Mouse (Mus musculus): ENCODE results near the gene Psrc1. TPM values are rescaled to one million over a fixed set of nuclear protein-coding genes. Genes with fewer than 3 reads are reported as not detected.
A peak's percentile ranks its signal among the peaks of the same experiment; 100 is the strongest.

Psrc1 gene
- total RNA-seq (2021): 1 to 10 TPM; 1.0 to 1.6 TPM
- long read RNA-seq, experiment 1, partial matches to known transcripts: 0 of 3 reads
- long read RNA-seq, experiment 1, other reads (novel, unspliced or antisense): 0 of 3 reads
- long read RNA-seq, experiment 2: 0 reads

DNA sequence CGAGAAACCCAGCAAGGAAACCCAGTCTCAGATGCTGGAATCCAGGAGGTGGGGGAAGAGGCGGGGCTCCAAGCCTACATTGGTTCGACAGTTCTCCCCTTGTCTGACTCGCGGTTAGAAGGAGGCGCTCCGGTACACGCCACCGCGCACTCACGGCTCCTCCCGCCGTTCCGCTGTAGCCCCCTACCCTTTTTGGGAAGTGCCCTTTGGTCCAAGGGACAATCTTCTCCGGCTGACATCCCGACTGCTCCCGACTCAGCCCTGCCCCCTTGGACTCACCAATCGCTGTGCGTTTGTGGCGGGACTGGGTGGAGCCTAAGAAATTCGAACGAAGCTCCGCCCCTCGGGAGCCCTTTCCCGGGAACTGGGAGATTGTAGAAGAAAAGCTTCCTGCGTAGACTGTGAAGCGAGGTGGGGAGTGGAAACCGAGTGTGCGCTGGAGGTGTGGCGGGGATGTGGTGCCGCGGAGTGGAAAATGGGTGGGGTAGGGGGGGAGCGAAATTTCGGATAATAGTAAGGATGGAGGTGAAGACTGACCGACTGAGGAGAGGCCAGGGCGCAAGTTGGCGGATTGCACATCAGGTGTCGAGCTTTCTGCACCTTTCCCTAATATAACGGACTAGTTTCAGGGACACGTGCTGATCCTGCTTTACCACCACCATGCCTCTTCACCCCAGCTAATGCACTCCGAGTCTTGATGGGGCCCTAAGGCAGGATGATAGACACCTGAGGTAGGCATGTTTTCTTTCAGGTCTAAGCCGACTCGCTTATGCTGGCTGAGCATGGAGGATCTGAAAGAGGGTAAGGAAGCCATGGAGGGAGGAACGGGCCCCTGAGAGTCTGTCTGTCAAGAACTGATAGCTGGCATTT, at the start of gene Psrc1:
Gene Psrc1, plus strand, starts transcription at position 355 of the 870 bp plus-strand sequence.
- DNase-seq: peak; percentile 92 to 94

DNA sequence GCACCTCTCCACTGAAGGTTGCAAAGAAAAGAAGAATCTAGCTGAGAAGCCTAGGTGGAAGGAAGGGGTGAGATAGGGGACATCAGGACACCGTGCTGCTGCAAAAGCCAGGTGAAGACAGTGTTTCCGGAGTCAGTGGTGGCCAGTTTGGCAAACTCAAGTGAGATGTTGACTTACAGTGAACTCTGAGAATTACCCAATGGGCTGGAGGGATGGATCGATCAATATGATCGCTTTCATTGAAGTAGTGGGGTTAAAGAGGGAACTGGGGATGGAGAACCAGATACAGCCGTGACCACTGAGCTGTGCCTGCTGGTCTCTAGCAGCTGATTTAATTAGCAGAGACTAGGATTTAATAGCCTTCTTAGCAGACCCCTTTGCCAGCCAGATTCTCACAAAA, 46.8 kb upstream of the Psrc1 start:
- DNase-seq: no peak

DNA sequence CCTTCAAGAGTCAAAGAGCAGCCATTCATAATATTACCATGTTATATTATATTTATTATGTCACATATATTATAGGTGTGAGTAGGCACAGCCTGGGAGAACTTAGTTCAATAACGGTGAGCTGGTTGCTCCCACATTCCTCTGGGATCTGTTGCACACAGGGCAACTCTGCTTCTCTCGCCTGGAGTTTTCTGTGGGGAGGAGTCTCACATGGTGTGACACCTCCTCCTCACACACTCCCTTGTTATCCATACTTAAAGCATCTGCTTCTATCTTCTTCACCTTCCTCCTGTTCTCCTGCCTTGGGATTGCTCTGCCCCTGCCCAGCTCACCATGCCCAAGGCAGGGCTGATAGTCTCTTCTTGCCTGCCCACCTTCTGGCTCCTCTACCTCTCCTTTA, 42.6 kb upstream of the Psrc1 start:
- no peak for DNase-seq

DNA sequence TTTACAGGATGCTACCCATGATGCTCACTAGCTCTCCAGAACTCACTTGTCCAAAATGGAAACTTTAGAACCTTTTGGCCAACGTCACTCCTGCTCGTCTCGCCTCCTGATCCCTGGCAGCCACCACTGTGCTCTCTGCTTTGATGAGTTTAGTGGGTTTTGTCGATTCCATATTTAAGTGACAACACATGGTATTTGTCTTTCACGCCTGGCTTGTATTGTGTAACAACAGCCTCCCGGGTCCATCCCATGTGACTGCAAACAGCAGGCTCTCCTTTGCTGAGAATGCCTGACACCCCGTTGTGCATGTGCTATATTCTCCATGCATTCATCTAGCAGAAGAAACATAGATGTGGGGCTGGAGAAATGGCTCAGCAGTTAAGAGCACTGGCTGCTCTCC, 41.5 kb upstream of the Psrc1 start:
- no peak for DNase-seq

DNA sequence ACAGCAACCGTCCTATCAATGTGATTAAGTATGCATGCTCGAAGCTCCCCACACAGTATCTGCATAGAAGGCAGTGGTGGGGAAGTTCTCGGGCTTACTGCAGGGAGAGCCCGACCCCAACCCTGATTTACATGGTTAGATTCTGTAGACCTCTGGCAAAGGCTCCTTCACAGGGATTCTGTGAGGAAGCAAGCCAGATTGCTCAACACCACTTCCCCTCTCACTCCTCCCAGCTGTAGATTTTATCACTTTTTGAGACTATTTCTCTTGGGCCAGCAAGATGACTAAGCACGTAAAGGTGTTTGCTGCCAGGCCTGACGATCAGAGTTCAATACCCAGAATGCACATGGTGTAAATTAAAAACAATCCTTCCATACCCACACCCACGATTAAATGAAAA, 37.8 kb upstream of the Psrc1 start:
- no peak for DNase-seq

DNA sequence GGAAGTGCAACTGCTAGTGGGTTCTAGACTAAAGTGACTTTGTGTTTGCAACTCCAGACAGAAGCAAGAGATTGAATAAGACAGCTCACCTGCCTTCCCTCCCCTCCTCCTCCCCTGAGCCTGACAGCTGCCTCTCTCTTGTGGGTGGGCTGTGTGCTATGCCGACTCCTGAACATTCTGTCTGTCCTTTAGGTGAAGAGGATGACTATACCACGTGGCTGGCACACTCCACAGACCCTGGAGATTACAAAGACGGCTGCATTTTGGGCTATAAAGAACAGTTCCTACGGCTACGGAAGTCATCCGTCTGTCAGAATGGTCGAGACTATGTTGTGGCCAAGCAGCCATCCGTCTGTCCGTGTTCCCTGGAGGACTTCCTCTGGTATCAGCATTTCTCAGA, 35.3 kb upstream of the Psrc1 start:
- DNase-seq: no peak

DNA sequence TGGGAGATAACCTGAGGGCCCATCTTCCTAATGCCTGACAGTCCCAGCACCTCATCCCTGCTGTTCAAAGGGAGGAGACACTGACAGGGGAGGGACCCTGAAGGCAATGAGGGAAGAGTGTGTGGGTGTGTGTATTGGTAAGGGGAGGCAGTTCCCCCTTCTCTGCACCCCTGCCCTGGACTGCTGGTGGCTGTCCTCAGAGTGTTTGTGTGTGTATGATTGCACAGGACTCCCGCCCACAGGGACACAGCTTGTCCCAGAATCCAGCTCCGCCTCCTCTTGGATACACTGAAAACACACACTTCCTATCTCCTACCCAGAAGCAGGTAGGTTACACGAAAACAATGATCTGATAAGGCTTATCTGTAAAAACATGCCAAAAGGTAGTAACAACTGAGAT, 28.4 kb upstream of the Psrc1 start:
- no peak for DNase-seq

DNA sequence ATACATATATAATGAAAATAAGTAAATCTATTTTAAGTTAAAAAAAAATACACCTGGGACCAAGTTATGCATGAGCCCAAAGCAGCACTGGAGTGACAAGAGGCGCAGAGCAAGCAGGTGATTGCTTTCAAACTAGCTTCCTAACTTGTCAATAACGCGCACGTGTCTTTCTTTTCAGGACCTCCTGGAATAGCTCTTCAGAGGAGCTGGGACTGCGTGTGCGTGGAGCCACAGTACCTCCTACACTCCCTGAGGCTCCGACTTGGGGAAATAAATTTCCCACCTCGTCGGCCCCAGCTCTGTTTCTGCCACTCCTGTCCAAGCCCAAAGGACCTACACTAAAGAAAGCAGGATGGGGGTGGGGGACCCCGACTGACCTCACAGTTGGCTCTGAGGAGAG, 26.6 kb upstream of the Psrc1 start:
- DNase-seq: no peak

DNA sequence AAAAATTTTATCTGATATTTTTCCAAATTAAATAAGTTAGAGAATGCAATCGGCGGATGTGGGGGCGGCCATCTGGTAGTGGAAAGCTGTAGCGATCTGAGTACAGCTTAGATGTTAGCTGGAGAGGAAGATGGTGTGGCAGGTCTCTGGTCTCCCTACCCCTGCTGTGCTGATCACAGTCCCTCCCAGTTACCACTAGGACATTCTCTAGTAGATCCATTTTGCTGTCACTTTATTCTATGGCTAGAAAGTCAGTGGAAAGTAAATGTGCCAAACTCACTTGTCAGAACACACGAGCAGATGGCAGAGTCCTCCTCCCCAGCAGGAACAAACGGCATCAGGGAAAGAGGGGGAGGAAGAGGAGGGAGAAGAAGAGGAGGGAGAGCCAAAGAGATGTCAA, 25.2 kb upstream of the Psrc1 start:
- DNase-seq: no peak

DNA sequence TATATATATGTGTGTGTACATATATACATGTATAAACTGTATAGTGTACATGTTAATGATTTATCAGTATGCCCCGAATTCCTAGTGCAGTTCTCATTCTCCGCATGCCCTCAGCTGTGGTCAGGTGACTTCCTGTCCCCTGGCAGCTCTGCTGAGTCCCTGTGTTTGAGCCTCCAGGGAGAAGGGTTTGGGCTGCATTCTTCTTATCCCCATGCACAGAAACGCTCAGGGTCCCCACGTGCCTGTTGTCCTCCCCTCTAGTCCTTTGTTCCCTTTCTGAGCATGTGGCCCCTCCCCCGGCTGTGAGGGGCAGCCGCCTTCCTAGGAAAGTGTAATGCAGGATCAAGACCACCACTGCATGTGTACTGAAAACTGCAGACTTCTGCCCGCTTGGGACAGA, 22.7 kb upstream of the Psrc1 start:
- no peak for DNase-seq

DNA sequence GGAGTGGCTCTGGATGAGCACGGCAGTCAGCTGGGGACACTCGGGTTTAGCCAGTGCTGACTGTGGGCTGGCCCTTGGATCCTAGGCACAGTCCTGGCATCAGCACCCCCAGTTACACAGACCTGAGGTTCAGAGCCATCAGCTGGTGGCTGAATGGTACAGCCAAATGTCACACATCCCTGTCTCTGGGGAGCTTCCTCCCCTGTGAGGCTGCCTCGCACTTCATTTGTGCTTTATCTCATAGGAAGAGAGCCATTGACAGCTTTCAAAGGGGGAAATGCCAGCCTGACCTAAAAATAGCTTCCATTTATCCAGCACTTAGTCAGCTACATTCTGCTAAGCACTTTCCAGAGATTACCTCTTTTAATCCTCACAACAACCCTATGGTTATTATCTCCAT, 20.0 kb upstream of the Psrc1 start:
- DNase-seq: no peak

DNA sequence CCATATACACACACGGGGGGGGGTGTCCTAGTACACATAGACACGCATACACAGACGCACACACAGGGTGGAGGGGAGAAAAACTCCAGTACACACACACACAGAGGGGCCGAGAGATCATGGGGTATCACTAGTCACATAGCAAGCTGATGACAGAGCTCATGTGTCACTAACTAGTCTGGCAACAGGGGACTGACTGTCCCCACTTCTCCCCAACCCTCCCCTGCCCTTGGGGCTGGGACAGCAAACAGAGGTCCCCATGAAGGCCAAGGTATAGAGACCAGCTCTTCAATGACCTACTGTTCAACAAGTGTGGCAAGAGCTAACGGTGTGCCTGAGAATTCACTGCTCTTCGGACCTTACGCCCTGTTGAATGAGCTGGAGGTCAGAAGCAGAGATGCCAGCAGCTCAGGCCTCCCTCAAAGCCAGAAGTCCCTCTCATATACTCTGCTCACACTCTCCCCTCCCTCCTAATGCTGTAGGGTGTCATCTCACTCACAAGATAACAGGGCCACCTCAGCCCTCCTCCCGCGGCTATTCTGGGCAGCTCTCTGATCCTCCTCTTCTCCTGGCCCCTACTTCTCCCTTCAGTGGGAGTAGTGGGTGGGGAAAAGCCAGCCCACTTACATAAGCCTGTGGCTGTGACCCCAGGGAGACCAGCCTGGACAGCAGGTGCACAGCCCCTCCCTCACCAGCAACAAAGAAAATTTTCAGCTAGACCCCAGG, 19.2 kb upstream of the Psrc1 start, which contains the start of gene Mybphl:
Gene Mybphl, plus strand, starts transcription at position 642 of the 726 bp plus-strand sequence.
- DNase-seq: no peak

DNA sequence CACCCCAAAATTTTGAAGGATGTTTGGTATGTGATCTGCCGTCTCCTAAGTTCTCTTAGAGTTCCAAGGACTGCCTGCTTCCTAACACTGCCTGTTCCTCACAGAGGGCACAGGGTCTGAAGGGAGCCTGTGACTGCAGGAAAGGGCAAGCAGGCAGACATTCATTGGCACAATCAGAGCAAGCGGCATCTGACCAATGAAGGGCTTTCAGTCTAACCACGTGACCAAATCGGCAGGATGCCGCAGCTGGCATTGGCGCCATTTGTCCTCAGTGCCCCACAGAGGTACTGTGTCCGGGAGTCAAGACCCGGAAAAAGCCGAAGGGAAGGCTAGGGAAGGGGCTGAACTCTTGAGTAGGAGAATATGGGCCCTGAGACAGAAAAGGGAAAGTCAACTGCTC, 16.5 kb upstream of the Psrc1 start:
- no peak for DNase-seq

DNA sequence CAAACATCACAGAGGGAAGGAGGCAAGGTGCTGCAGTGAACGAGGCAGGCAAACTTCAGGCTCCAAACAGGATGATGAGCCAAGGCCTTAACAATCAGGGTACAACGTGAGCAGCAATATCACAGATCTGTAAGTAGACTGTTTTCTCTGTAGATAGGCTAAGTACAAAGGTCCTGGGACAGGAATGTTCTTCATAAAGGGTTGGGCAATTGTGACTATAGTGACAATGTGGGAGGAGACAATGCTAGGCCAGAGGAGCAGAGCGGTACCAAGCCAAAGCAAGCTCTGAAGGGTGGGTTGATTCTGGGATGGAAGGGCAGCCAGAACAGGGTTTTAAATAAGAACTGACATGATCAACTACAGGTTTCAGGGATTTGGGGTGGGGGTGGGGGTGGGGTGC, 15.8 kb upstream of the Psrc1 start:
- no peak for DNase-seq

DNA sequence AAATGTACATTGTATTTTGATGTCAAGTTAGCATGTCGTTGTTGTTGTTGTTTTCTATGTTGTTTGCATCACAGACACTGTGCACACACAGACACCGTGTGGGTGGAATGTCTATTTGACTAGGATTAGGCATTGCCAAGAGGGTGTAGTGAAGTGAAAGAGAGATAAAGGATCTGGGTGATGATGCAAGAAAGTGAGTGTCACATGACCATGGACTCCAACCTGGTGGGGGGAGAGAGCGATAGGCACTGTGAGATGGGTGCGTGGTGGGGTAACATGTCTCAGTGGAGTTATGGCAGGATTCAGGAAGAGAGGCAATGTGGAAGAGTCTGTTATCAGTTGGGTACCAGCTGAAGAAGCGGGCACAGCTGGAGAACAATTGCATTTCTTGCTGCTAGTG, 14.9 kb upstream of the Psrc1 start:
- DNase-seq: no peak

DNA sequence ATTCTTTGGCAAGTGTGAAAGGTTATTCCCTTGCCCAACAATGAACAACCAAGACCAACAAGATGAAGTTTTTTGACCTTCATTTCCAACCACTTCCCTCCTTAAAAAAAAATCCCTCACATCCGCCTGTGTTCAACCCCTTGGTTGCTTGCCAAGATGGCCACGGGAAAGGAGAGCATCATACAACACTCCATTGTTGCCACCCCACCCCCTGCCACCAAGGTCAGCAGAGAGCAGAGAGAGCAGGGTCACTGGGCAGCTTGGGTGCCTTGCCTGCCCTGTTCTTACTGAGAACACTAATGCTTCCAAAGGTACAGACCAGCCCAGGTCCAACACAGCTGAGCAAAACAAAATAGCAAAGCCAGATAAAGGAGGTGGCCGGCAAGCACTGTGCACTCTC, 11.4 kb upstream of the Psrc1 start:
- peak; percentile 28 to 51 for DNase-seq

DNA sequence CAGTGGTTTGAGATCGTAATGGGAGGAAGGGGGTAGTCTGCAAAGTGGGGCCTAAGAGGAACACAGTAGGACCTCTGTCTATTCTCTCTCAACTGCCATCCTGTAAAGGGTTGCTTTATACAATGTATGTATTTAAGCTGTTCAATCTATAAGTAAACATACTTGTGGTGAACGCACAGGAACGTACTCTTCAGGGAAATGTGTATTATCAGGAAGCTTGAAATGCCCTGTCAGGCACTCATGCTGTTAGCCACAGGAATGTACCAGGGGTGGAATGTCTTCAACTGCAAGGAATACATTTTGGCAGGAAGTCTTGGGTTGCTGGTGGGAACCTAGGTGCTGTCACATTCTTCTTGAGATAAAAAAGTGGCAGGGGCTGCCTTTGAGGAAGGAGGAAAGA, 10.9 kb upstream of the Psrc1 start:
- DNase-seq: no peak

DNA sequence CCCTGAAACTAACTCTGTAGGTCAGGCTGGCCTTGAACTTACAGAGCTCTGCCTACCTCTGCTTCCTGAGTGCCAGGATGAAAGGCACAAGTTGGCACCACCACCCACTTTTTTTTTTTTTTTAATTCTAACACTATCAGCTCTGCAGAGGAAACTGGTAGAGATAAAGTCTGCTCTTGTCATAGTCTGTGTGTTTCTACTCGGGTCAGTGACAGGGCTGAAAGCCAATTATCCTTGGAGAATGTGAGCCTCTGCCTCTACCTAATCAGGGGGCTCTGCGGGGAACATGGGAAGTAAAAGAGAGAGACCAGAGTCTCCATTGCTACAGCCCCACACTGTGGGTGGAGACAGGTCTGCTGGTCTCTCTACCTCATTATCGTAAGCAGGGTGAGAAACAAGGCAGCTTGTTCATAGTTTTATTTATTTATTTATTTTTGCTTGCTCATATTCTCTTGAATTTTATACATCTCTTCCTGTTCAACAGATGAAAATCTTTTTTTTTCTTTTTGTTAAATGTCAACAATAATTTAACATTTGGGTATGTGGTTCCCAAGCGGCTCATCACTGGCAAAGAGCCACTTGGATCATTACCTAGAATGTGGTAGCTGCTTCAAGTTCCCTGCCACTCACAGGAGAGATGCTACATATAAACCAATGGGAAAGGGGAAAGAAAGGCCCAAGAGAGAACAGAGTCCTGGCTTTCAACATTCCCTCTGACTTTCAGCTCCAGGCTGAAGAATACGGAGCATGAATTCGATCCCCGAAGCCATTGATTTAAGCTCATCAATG, 4.6 kb upstream of the Psrc1 start:
- DNase-seq: no peak

DNA sequence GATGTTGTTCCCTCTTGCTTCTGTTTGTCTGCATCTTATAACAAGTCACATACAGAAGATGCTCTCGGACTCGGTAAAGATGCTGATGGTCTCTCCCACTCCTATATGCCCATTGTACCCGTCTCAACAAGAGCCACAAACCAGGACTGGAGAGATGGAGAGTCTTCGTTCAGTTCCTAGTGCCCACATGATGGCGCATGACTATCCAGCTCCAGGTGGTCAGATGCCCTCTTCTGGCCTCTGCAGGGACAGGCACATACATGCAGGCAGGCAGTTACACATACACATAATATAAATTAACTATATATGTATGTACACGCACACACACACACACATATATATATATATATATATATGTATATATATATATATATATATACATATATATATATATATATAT, 2.9 kb upstream of the Psrc1 start:
- DNase-seq: no peak

DNA sequence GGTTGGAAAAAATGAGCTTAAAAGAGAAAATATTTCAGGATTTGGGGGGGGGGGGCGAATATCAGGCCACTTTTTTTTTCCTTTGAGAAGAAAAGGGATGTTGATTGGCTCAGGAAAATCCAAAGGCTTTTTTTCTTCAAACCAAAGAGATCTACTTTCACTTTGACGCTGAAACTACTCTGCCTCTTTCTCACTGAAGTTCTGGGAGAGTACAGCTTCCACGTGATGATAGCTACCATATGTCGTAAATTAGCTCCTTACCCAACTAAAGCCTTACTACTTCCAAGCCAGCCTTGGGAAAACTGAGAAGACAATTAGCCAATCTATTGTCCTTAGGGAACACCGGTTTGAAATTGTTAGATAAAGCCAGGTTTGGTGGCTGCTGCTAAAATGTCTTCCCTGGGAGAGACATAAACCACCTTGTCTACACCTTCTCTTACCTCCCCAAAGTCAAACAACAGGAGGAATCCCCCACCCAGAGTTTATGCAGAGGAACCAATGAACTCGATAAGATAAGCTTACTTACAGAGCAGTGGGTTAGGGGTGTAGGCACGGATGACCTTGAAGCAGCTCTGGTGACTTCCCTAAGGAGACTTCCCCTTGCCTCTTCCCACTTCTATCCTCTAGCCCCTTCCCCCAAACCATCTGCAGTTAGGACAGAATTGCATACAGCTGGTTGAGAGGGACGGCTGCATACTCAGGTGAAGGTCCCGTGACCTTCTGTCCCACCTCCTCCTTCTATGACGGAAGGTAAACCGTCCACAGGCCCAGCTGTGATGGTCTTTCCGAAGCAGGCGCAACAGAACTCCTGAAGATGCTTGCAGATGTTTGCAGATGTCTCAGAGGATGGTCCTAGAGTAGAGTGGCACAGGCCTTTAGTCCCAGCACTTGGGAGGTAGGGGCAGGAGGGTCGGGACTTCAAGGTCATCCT, 1.4 kb upstream of the Psrc1 start:
- no peak for DNase-seq

DNA sequence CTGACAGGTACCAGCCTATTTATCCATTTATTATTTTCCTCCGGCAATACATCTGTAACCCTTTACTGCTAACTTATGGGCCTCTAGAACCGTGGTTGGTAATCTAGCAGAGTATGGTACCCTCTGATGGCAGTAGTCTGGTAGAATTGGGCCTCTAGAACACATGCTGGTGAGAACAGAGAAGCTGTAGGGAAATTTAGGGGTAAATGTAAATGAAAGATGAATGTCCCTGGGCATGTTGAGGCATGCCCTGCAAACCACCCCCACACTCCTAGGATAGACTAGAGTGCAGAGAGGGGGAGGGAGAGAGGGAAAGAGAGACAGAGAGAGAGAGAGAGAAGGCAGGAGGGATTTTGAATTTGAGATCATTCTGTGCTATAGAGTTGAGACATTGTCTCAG, 786 bp downstream of the Psrc1 start:
- no peak for DNase-seq

All from adrenal gland, postnatal 36 days (tissue).